Mouse (Mus musculus): ENCODE measurements around the gene Itfg1.
A peak's percentile ranks its signal among the peaks of the same experiment; 100 is the strongest.
"Not testable (repeated sequence)": the region's sequence is repeated elsewhere in the genome, so short reads cannot be mapped to it uniquely, and the experiment has no call there.

Gene Itfg1

DNA sequence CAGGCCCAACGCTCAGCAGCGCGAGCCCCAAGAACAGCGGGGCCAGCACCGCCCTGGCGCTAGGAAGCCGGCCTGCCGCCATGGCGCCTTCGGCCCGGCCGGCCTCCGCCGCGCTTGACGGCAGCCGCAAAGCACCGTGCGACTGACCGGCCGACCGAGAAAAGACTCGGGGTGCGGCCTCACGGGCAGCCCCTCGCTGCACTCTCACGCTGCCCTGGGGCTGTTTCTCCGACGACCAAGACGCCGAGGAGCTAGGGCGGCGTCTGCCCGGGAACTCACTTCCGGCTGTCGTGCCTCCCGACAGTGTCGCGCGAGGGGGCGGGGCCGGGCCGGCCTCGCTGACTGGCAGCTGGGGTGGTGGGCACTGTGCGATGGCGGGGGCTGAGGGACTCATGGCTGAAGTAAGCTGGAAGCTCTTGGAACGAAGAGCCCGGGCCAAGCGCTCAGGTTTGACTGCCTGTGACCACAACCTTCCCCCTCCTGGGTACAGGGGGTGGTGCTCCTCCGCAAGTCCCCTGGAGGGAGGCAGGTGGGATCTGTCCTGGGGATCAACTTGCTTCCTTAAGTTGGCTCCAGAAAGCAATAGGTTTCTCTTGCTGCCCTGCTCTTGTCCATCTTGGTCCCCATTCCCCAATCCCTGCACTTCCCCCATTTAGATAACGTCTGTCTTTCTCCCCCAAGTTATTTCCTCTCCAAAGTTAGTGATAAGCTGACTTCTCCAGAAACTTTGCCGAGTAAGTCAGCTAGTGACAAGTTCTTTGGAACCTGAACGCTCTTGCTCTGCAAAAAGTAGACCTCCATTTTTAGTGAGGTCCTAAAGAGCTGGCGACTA, at the start of gene Itfg1, which contains the start of gene Phkb:
TSS of gene Itfg1 (minus strand) at position 265 of the 832 bp plus-strand sequence.
TSS of gene Phkb (plus strand) at position 303 of the 832 bp plus-strand sequence.
- peak; percentile 91 for DNase-seq (ENCODE audit: low spot score)

DNA sequence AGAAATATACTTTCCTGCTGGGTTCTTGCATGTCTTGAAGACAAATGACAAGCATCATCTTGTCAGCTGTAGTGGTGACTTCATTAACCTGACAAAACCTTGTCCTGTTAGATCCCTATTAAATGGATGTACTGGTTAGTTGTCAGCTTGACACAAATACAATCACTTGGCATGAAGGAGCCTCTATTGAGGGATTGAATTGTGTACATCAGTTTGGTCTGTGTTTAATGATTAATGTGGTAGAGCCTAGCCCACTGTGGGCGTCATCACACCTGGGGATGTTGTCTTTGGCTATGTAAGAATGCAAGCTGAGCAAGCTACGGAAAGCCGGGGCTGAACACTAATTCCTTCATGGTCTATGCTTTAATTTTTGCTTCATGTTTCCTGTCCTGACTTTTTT, 44.1 kb upstream of the Itfg1 start:
- no peak for DNase-seq (ENCODE audit: low spot score)

DNA sequence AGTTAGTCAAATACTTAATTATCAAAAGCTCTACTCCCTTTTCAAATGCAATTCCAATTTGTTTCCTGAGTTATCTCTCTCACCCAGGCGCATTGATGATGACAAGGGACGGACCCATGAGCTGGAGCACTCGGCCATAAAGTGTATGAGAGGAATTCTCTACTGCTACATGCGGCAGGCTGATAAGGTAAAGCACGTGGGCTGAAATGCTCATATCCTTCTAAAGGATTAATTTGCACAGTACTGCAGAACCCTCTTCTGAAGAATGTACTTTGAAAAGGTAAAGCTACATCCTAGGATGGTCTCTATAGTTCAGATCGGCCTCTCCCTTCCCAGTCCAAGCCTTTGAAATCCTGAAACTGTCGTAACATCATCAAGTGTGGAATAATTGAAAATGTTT, 38.9 kb upstream of the Itfg1 start:
- no peak for DNase-seq (ENCODE audit: low spot score)

DNA sequence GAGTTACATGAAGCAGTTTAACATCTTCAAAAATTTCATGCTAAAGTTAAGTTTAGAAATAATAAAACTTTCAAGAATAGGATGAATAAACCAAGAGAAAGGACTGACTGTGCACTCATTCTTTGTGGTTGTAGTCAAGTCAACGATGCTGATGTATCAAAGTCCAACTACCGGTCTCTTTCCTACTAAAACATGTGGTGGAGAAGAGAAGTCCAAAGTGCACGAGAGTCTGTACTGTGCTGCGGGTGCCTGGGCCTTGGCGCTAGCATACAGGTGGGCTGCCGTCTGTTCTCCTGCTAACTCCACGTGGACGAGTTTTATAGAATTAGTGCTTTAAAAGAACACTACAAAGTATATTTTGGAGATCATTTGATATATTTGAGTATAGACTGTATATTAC, 37.3 kb upstream of the Itfg1 start:
- no peak for DNase-seq (ENCODE audit: low spot score)

DNA sequence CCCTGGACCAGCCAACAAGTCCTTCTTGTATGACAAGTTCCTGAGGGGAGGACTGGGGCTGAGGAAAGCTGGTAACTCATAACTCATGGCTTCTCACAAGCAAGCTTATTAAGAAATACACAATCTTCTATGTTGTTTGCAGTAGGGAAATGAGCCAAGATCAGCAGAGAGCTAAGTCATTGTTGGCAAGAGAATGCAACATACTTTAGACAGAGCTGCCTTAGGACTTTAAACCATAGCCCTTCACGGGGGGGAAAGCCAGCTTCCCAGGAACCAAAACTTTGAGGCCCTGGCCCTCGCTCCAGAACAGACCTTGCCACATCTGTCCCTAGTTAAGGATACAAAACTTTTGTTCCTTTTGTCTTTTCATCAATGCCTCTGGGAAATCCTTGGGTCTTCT, 30.9 kb upstream of the Itfg1 start:
- no peak for DNase-seq (ENCODE audit: low spot score)

DNA sequence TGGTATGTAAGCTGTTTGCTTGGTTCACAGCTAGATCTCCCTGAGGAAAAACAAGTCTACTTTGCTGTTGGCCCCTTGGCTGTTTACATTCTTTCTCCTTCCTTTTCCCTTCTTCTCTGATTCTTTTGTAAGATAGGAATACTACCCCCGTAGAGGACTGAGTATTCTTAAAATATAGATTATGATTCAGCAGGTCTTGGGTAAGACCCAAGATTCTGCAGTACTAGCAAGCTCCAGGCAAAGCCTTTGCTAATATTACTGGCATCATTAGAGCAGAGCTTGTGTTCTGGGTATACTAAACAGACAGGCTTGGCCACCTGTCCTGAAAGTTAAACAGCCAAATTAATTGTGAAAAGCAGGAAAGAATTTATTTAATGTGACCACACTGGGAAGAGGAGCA, 21.7 kb upstream of the Itfg1 start:
- DNase-seq (ENCODE audit: low spot score), result no peak

DNA sequence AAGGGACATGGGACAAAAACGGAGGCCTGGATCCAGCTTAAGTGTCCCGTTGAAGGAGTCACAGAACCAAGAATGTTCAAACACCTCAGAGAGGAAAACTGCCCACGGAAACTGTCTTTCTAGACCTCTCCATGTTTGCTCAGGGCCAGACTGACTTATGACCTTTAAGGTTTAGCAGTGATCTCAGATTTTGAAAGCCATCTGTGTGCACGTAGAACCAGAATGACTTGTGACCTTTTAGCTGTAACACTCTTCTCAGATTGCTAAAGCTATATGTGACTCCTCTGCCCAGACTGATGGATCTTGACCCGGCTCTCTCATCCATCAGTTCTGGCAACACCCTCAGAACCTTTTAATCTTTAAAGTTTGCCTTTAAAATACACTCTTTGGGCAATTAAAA, 19.9 kb upstream of the Itfg1 start:
- DNase-seq (ENCODE audit: low spot score), result peak; percentile 29

DNA sequence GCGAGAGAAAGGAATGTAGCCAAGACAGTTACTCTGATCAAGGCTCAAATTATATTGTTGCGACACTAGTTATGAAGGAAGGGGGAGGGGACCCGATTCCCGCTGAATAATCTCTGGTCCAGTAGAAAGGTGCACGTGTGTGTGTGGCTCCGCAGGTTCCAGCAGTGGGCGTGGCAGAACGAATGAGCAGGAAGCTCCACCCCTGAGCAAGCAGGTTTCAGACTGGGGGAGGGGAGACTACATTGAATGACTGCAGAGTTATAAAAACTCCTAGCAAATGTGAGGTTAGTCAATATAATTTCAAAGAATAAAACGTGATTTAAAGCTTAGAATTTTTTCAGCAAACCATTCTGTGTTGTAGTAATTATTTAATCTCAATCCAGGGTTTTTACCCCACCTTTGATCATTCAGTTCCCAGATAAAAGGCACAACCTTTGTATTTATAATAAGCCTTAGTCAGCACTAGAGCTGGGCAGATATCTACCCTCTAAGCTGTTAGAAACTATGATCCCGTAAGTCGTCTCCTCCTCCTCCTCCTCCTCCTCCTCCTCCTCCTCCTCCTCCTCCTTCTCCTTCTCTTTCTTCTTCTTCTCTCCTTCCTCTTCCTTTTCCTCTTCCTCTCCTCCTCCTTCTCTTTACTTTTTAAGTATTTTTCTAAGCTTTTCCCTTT, 16.6 kb upstream of the Itfg1 start:
- DNase-seq (ENCODE audit: low spot score), result not testable (repeated sequence)

DNA sequence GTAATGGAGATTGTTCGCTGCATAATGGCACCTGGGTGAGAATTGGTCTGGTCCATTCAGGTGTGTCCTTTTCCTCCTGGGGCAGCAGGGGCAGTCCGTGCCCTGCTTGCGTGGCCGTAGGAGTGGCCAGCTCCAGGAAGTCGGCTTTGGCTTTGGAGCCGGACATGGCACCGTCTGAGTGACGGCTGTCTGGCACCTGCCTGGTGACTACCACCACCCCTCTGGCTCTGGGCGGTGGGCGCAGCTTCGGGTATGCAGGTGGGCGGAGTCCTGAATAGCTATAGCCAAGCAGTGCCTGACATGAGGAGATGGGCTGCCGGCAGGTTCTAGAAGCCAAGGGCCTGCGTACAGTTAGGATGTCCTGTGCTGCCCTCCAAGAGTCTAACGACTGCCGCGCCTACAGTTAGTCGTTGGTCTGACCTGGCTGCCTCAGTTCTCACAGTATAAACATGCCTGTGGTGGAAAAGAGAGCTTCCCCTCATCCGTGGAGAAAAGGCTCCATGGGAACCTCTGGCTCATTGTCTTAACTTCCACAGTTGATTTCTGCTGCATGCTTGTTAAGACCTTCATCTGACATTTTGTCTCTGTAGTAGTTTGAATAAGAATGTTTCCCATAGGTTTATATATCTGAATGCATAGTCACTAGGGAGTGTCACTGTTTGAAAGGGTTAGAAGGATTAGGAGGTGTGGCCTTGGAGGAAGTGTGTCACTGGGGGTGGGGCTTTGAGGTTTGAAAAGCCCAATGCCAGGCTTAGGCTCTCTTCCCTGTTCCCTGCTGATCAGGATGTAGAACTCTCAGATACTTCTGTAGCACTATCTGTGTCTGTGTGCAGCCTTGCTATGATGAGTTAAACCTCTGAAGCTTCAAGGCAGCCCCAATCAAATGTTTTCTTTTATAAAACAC, 13.8 kb upstream of the Itfg1 start:
- DNase-seq (ENCODE audit: low spot score), result no peak

DNA sequence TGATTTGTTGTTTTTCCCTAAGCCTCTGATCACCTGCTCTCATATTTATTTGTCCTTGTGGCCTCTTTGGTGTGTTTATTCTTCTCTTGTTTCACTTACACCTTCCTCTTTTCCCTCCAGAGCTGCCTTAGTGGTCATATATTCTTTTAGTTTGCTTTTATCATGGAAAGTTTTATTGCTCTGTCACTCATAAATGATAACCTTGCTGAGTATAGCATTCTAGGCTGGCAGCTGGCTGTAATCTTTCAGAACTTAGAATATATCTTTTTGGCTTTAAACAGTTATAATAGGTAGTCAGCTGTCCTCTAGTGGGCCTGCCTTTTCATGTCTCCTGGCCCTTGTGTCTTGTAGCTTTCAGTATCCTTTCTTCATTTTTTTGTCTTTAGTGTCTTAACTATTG, 5.2 kb upstream of the Itfg1 start:
- DNase-seq (ENCODE audit: low spot score), result no peak

DNA sequence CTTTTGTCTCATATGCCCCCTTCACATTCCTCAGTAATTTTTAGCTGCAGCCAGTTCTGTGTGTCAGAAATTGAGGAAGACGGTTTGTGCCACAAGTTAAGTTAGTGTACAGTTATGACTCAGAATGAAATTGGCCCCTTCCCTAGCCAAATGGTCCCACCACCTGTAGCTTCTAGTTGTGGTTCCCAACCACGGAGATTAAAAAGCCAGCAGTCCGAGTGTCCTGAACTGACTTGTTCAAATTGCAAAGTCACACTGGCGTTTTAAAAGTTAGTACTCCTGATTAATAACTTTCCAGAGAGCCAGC, 721 bp upstream of the Itfg1 start:
- peak; percentile 10 for DNase-seq (ENCODE audit: low spot score)

DNA sequence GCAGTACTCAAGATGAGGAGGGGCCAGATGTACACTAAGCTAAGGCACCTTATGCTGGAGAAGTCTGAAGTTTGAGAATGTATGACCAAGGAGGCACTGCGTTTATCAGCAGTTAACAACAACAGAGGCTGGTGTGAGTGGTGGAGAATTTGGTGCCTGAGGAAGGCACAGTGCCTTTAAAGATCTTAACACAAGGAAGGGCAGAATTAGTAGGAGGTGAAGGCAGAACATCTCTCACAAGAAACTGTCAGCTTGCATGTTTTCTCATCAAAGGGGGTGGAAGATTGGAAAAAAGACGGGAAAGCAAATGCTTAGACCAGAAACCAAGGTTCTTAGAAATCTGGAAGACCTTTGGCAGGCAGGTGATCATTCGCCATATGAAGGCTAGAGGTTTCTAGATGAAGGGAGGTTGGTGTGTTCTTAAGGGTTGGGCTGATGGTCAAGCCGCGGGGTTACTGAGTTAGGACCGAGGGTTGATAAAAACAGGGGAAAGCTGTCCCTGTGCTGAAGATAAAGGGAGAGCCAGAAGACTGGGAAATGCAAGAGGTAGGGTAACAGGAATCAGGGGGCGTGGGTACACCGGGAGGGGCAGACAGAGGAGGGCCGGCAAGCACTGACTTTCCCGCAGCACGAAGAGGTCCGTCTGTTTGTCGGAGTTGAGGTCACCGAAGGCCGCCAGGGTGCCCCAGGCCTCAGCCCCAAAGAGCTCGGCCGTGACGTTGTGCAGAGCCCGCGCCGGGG, 635 bp downstream of the Itfg1 start:
- no peak for DNase-seq (ENCODE audit: low spot score)

DNA sequence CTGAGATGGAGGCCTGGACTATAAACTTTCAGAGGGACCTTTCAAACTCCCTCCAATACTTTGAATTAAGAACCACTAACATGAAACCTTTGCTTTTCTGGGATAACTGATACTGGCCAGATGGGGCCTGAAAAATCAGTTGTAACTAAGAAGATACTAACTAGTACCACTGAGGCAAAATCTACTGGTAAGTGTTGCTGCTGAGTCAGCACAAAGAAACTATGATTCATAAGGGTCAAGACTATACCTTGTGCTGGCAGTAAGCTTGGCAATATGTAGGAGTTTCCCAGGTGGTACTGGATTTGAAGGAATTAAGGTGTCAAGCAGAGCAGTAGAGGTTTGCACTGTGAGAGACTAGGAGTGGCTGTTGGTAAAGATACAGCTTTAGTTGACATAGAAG, 27.1 kb downstream of the Itfg1 start:
- DNase-seq (ENCODE audit: low spot score), result no peak

DNA sequence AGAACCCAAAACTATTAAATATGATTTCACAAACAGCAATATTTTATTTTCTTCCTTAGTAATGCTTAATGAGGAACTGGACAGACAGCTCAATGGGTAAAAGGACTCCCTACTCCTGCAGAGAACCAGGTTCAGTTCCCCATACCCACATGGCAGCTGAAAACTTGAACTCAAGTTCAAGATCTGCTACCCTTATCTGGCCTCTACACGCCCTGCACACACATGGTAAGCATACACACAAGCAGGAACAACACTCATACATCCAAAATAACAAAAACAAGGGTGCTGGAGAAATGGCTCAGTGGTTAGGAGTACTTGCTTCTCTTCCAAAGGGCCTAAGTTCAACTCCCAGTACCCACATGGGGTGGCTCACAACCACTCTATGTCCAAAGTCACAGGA, 39.3 kb downstream of the Itfg1 start:
- no peak for DNase-seq (ENCODE audit: low spot score)

DNA sequence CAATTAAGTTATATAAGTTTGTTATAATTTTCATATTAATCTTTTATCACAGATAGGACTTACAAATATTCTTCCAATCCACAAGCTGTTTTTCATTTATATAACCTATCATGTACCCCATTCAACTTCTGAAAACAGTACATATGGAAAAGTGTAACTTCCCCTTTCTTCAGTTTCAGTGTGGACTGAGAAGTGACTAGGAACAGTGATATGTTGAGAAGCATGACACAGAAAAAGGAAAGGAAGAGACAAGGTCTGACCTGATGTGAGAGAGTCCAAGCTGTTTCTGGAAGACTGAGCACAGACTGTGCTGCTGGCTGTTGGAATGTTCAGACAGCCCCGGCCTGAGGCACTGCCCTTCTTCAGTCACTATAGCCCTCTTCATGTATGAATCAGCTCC, 40.6 kb downstream of the Itfg1 start:
- DNase-seq (ENCODE audit: low spot score), result no peak

DNA sequence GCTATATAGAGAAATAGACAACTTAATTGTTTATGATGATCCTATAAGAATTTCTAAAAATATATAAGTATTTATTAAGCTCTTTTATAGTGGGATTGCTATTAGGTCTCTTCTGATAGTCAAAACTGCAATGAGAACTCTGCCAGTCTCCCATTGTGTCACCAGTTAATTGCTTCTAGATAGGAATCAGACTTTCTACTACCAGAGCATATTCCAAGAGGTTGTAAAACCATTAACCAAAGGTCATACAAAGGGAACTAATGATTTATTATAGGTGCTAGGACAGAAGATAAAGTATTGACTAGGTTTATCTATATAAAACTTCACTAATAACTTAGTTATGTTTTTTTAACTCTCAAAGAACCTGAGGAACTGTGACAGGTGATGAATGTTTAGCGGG, 44.3 kb downstream of the Itfg1 start:
- not testable (repeated sequence) for DNase-seq (ENCODE audit: low spot score)

DNA sequence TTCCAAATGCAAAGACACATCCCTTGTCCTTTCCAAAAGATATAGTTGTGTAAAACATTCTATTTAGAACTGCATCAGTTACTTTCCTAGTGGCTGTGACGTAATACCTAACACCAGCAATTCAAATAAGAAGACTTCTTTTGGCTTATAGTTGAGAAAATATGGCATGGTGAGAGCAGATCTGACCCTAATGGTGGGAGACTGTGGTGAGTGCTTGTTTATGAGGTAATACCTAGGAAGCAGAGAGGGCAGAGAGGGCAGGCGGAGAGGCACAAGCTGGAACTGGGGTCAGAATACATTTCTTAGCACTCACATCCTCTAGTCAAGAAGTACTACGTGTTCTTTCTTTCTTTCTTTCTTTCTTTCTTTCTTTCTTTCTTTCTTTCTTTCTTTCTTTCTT, 52.4 kb downstream of the Itfg1 start:
- DNase-seq (ENCODE audit: low spot score), result no peak

DNA sequence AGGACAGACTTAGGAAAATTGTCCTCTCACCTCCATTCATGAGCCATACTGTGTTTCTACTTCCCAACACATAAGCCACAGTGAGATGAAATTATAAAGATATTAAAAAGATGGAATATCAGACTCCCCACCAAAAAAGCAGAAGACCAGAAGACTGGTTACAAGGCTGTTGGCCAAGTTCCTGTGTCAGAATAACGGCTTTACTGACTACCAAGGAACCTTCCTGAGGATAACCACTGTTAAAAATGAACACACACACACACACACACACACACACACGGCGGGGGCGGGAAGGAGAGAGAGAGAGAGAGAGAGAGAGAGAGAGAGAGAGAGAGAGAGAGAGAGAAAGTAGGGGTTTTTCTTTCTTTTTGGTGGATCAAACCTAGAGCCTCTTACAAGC, 52.8 kb downstream of the Itfg1 start:
- DNase-seq (ENCODE audit: low spot score), result no peak

DNA sequence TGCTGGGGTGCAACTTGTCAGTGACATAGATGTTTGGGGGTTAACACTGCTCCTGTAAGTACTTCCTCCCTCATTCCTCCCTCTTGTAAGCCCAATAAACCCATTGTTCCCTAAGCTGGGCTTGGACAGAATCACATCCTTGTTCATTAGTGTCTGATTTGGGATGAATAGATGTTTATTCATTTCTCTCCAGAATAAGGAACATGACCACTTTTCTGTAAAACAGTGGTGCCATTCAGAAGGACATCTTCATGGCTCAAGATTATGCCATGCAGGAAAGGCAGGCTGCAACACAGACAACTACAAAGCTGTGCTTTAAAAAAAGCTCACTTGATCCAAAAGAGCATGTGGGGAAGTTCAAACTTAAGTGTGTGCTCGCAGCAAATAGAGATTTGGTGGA, 55.2 kb downstream of the Itfg1 start:
- no peak for DNase-seq (ENCODE audit: low spot score)

DNA sequence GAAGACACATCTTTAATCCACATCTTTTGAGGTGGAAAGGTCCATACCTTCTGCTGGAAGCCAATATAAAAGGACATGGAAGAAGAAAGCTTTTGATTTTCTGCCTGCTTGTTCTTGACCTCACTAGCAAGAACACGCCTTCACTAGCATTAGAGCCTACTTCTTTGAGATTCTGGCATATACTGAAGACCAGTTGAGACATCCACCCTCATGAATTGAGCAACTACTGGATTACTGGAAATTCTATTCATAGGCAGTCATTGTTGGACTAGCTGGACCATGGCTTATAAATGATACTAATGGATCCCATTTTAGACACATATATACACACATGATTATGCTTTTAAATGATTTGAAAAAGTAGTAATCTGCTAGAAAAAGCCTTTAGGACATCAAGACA, 56.9 kb downstream of the Itfg1 start:
- no peak for DNase-seq (ENCODE audit: low spot score)

DNA sequence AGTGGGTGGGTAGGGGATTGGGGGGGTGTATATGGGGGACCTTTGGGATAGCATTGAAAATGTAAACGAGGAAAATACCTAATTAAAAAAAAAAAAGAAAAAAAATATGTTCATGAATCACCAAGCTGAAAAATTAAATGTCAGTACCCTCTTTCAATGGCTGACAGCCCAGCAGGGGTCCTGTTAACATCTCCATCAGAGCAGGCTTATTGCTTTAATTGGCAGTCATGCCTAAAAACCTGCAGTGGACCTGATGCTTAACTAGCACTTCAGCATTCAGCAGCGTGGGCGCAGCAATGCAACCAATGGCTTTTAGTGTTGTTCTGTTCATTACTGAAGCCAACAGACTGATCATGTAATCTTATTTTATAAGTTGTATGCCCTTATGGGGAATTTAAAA, 60.6 kb downstream of the Itfg1 start:
- DNase-seq (ENCODE audit: low spot score), result peak; percentile 9

DNA sequence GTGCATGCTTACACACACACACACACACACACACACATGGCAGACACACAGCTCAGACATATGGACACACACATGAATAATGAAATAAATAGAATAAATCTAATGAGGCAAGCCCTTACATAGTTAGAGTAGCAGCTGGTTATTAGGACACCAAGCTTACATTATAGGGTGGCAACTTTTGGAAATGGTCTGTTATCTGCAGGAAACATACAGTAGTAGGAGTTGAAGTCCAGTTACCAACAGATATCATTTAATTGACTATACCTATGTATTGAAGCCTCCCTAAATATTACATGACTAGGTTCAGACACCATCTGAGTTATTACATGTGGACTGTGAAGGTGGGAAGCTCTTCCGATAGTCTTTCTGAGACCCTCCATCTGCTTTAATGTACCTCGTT, 95.7 kb downstream of the Itfg1 start:
- no peak for DNase-seq (ENCODE audit: low spot score)
